Mouse (Mus musculus): ENCODE measurements around the gene Cdh23. TPM values are rescaled to one million over a fixed set of nuclear protein-coding genes. Genes with fewer than 3 reads are reported as not detected.
A peak's percentile ranks its signal among the peaks of the same experiment; 100 is the strongest.

The Cdh23 gene
- total RNA-seq, 4 experiments from 2014 or later = 1.1 to 1.8 (median 1.4) TPM

DNA sequence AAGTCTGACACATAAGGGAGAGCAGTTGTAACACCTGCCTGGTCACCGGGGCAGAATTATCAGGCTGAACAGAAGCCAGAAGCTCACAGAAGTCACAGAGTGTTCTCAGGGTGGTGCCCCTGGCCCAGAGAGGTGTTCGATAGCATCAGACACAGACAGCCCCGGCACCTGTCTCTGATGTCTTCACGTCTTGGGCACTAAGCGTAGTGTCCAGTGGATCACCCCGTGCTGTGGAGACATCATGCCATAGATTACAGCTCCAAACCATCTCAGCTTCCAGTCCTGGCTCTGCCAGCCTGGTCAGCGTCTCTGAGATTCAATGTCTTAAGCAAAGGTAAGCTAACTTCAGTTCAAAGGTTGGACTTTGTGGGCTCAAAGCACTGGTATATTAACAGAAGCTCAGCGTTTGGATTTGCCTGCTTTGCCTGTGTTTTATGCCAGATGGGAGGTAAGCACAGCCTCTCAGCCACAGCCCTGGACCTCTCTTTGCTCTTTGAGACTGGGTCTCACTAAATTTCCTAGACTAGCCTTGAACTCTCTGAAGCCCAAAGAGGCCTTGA lies 429.4 kb downstream of the Cdh23 start:
- DNase-seq (ENCODE audit: low spot score in 2 of 2) = peak; percentile 40 to 51

- peak in 1 of 2 experiments; percentile 44 for DNase-seq (ENCODE audit: low spot score in 2 of 2)
Observed at GRCm38 (mm10) chr10:60265252-60265651, 431.0 kb downstream of the Cdh23 start.

- no peak for DNase-seq (ENCODE audit: low spot score in 2 of 2)
Observed at GRCm38 (mm10) chr10:60263351-60263750, 432.9 kb downstream of the Cdh23 start.

- peak; percentile 62 to 63 for DNase-seq (ENCODE audit: low spot score in 2 of 2)
Observed at GRCm38 (mm10) chr10:60262386-60262785, 433.9 kb downstream of the Cdh23 start.

- no peak for DNase-seq (ENCODE audit: low spot score in 2 of 2)
Observed at GRCm38 (mm10) chr10:60261530-60261929, 434.8 kb downstream of the Cdh23 start.

DNA sequence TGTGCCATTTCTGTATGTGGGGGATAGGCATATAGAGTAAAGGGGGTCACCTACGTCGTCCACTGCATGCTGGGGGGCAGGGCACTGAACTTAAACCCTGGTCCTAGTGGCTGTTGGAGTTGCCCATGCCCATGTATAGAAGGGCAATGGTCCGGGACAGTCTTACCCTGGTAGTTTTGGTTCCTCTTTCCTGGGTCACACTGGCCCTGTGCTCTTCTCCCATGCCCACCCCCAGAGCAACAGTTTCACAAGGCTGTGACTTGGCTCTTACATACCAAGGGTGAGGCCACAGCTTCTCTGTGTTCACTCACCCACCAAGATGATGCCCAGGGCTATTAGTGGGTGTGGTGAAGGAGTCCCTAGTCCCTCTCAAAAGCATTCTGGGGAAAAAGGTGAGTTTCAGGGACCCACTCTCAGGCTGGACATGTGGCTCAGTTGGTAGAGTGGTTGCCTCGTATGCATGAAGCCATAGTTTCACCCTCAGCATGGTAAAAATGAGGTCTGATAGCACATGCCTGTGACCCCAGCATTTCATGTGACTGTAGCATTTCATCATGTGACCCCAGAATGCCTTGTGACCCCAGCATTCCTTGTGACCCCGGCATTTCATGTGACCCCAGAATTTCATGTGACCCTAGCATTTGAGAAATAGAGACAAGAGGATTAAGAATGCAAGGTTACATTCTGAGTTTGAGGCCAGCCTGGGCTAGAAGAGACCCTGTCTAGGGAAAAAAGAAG lies 435.6 kb downstream of the Cdh23 start:
- no peak for DNase-seq (ENCODE audit: low spot score in 2 of 2)

DNA sequence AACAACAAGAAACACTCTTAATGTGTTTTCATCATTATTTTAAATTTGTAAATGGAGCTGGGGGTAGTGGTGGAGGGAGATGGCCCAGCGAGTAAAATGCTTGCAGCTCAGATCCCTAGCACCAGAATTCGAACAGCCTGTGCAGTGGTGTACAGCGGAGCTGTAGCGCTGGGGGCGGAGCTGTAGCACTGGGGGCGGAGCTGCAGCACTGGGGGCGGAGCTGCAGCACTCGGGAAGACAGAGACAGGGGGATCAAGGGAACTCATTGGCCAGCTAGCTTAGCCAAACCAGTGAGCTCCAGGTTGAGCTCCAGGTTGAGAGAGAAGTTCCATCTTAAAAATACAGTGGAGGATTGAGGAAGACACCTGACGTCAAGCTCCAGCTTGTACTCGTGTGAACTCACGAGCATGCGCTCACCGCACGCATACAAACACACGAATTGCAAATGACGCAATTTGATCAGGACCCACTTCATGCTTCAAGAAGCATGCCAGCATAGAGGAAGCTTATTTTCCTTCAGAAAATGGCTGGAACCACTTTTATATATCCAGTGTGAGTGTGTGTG lies 438.9 kb downstream of the Cdh23 start:
- no peak for DNase-seq (ENCODE audit: low spot score in 2 of 2)

DNA sequence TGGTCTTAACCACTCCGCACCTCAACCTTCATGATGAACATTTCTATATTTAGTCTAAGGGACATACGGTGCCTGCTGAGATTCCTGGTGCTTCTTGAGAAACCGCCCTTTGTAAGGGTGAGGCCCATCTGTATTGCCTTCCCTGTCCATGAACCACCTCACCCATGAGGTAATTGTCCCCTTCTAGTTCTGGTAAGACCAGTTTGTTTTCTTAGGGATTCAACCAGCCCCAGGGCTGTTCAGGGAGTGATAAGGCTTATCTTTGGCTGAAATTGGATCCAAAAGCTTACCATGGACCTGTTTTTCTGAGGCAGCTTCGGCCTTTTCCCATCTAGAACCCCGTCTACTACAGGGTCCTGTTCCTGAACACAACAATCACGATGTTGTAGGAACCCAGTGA lies 440.2 kb downstream of the Cdh23 start:
- DNase-seq (ENCODE audit: low spot score in 2 of 2) = no peak

Other genes with a start within 250 kb of the Cdh23 start
- 1 to 10 TPM; 1.0 to 2.2 (median 1.7) TPM for gene Slc29a3, start 56.3 kb upstream of the Cdh23 start, total RNA-seq (2022)
- 1 to 10 TPM; 1.1 to 2.4 (median 1.8) TPM for gene Unc5b, start 135.1 kb upstream of the Cdh23 start, total RNA-seq (2022)

Measured in gastrocnemius, adult 8-10 months (tissue).